In genomic region chr15:86903006-86903405, GRCm38 (mm10) we compare ENCODE assay signal across 27 mouse cellular contexts.
DNase-seq lines count a peak whose midpoint lies in the region; ATAC-seq and TF ChIP-seq lines count a peak whose summit lies in the region.
"Had no signal": no experiment of that assay in that cellular context is flagged by ENCODE, and none has a peak within 500 bp of the region (broad histone marks: within the 10 kb centered on the region; RNA-seq: fewer than 3 reads in every experiment).

No protein-coding gene starts in this region.

- no peak overlapping the region for H3K4me2 ChIP-seq in forebrain, embryonic 12.5 days

- H3K27me3 ChIP-seq in forebrain, embryonic 12.5 days: peaks cover 6% of the 10 kb centered on the region
- H3K27me3 ChIP-seq: CH12.LX, Patski had no signal

- no peak overlapping the region for H3K4me3 ChIP-seq in ES-E14 (ENCODE audit: insufficient read depth in 1 of 2, low read depth in 1 of 2, low read length in 2 of 2, poor library complexity in 1 of 2, severe bottlenecking in 1 of 2)
- H3K4me3 ChIP-seq in forebrain, embryonic 12.5 days (replicated peaks): no peak overlapping the region

- peak; percentile 54 for DNase-seq in ES-CJ7 (ENCODE audit: low read depth, low spot score)
- peak; percentile 17 for DNase-seq in ES-E14 (ENCODE audit: low read depth, low spot score)
- DNase-seq in R1 (ENCODE audit: low read depth, low spot score): peak; percentile 81
- peak; percentile 68 for DNase-seq in ZHBTc4 (ENCODE audit: low read depth, low spot score)
- DNase-seq in adrenal gland, postnatal 4 days (ENCODE audit: low spot score in 2 of 2): no peak
- no peak for DNase-seq in lung, adult 18-20 months
- DNase-seq: adrenal gland, adult 2 months; adrenal gland, adult 8-10 months; adrenal gland, postnatal 10 days; adrenal gland, postnatal 14 days; adrenal gland, postnatal 25 days; adrenal gland, postnatal 36 days; B cell, adult 2 months; cerebellum, adult 11 months; cerebellum, adult 11-12 months; cerebellum, adult 18-20 months; cerebellum, adult 2 months; cerebellum, adult 8-10 months; cerebellum, adult 9-10 months; cerebellum, adult 9-11 months had no signal

- no peaks in the 10 kb centered on the region for H3K9me3 ChIP-seq in ES-E14 (ENCODE audit: control insufficient read depth, insufficient read depth, low read depth, low read length)
- H3K9me3 ChIP-seq in forebrain, embryonic 12.5 days: no peaks in the 10 kb centered on the region

- ATAC-seq in forebrain, embryonic 12.5 days (ENCODE audit: low FRiP score): no peak
- no peak for ATAC-seq in megakaryocyte-erythroid progenitor cell, adult 5-6 weeks (replicated peaks; ENCODE audit: low FRiP score, low TSS enrichment, poor library complexity, severe bottlenecking)
- ATAC-seq: activated CD4-positive, CD25-positive, alpha-beta regulatory T cell, adult 4 months; CD4-positive, CD25-positive, alpha-beta regulatory T cell, adult 4 months; Patski had no signal

- H3K9ac ChIP-seq in ES-E14 (ENCODE audit: insufficient read depth, low read depth, low read length, poor library complexity, severe bottlenecking): no peak overlapping the region
- H3K9ac ChIP-seq in forebrain, embryonic 12.5 days: no peak overlapping the region

- WGBS in forebrain, embryonic 12.5 days: 16% methylated on average over 3 of the region's 3 CpGs

- peaks cover 0 to 7% of the 10 kb centered on the region in 2 experiments; a peak in 2 of 4 replicates for H3K4me1 ChIP-seq in ES-E14 (ENCODE audit: control insufficient read depth in 2 of 2, insufficient read depth in 2 of 2, low read length in 2 of 2, poor library complexity in 1 of 2)
- no peaks in the 10 kb centered on the region for H3K4me1 ChIP-seq in forebrain, embryonic 12.5 days

- H3K36me3 ChIP-seq in ES-E14 (ENCODE audit: control insufficient read depth, insufficient read depth, low read length, poor library complexity, severe bottlenecking): no peaks in the 10 kb centered on the region
- H3K36me3 ChIP-seq in forebrain, embryonic 12.5 days (replicated peaks): no peaks in the 10 kb centered on the region
- H3K36me3 ChIP-seq: G1E had no signal

- in situ Hi-C loops in ES-E14 (cut with MboI; ENCODE audit: low sequenced_read_pairs in 2 of 2, unreplicated experiment in 2 of 2): no loop called here

- H3K27ac ChIP-seq in ES-E14 (ENCODE audit: insufficient read depth, low read depth, low read length, poor library complexity, severe bottlenecking): no peak overlapping the region
- no peak overlapping the region for H3K27ac ChIP-seq in forebrain, embryonic 12.5 days

TF ChIP-seq in ES-E14, 5 proteins besides CTCF, POLR2A, EP300 and RAD21:
- TF ChIP-seq ZNF384 (IDR thresholded peaks at IDR 0.05; ENCODE audit: low read depth, low read length) (no peak), MAFK (IDR thresholded peaks at IDR 0.05; ENCODE audit: insufficient read depth, low read depth, low read length) (no peak), CHD2 (IDR thresholded peaks at IDR 0.05; ENCODE audit: low read depth, low read length) (no peak), ZC3H11A (IDR thresholded peaks at IDR 0.05; ENCODE audit: borderline replicate concordance, low read depth, low read length) (no peak), HCFC1 (IDR thresholded peaks at IDR 0.05; ENCODE audit: borderline replicate concordance, insufficient read depth, low read length) (no peak)
TF ChIP-seq in ES-E14: peak in this region for 0.

Comparison
In these comparisons a context has a peak if more than half of its experiments do, and no peak if none do; other contexts are left out.
1. DNase-seq: peak in ES-CJ7 (single experiment), ES-E14 (single experiment), R1 (single experiment) and ZHBTc4 (single experiment); none in adrenal gland, postnatal 4 days (0 of 2) and lung, adult 18-20 months (0 of 2).